Mouse (Mus musculus): ENCODE data around the gene Gm16430.
"Not testable (repeated sequence)": the region's sequence is repeated elsewhere in the genome, so short reads cannot be mapped to it uniquely, and the experiment has no call there.

Gene Gm16430

GRCm38 (mm10) chrX:54621911-54622310, at the start of gene Gm16430:
Gm16430 (plus strand) TSS chrX:54622211.
- in situ Hi-C loops (cut with MboI, MseI) = not testable (repeated sequence)

Measured in regulatory T cell (primary cell).